Mouse (Mus musculus) lung, postnatal 14 days (tissue): ENCODE data around the gene Jag2.

Source experiments
- DNase-seq: peaks from one replicate; pipeline ENCODE4 v3.0.0; 2021

Jag2 gene

GRCm38 (mm10) chr12:112866467-112867080, 63.0 kb downstream of the Jag2 start:
- no peak for DNase-seq

- DNase-seq, result no peak
These were observed 64.8 kb downstream of the Jag2 start for GRCm38 (mm10) chr12:112864804-112865203.

- DNase-seq, result no peak
These were observed 67.7 kb downstream of the Jag2 start for GRCm38 (mm10) chr12:112861911-112862321.

GRCm38 (mm10) chr12:112860765-112861164, 68.8 kb downstream of the Jag2 start:
- DNase-seq, result no peak

GRCm38 (mm10) chr12:112859930-112860329, 69.6 kb downstream of the Jag2 start:
- no peak for DNase-seq

GRCm38 (mm10) chr12:112858581-112859336, 70.8 kb downstream of the Jag2 start:
- DNase-seq, result no peak
